Mouse (Mus musculus): ENCODE data around the gene Tbx2.

DNA sequence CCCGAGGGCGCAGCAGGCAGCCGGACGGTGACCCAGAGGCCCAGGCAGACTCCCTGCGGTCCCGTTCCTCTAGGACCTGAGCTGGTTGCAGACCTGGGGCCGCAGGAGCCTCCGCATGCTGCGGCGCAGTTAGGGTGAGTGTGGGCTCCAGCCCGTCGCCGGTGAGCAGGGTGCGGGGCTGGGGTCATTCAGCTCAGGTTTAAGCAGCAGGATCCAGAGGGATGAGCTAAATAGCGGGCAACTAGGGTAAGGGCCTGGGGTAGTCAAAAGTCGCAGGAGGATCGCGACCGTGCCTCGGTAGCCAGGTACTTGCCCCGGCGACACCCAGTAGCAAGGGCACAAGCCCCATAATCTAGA, 54.1 kb downstream of the Tbx2 start:
- TF ChIP-seq CTCF (conservative IDR thresholded peaks at IDR 0.05 in 1 of 2, IDR thresholded peaks at IDR 0.05 in 1 of 2; ENCODE audit: low read depth in 2 of 2, low read length in 2 of 2) (no peak), MAX (IDR thresholded peaks at IDR 0.05; ENCODE audit: low read length) (no peak), RCOR1 (conservative IDR thresholded peaks at IDR 0.05; ENCODE audit: low read depth, low read length) (no peak)
